Mouse (Mus musculus): ENCODE measurements around the gene Ubl7.
"Not testable (repeated sequence)": the region's sequence is repeated elsewhere in the genome, so short reads cannot be mapped to it uniquely, and the experiment has no call there.

The Ubl7 gene

DNA sequence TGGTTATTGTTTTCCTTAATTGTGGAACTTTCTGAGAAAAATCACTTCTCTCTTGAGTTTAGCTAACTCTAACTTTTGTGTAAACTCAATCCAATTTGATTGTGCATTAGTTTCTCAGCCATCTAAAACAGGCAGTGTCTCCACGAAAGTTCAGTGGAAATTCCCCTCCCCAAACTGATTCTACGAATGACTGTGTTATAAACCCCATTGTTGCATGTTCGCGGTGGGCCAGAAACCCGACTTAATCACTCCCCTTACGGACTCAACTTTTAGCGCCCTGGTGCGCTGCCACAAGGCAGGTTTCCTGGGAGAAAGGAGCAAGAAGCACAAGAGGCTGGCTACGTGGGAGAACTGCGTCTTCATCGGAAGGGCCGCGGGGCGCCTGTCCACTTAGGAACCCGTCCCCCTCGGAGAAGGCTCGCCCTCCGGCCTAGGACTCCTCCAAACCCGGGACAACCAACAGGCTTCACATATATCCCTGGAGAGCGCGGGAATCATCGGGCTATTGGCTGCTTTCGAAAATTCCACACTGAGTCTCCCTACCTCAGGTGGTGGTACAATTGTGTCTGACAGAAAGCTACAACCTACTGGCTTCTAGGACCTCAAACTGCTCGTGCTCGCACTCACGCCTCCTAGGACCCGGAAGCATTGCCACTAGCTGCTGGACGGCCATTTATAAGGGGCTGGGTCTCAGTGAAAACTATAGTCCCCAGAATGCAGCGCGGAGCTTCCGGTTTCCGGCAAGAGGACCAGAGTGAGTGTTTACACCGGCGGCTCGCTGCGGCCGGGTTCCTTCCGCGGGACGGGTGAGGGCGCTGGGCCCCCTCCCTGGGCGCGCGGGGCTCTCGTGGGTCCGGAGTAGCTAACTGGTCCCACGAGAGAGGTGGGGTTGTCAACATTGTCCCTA, at the start of gene Ubl7:
Gene Ubl7, plus strand, starts transcription at position 726 of the 907 bp plus-strand sequence.
- peak; percentile 92 for DNase-seq (ENCODE audit: low read depth, low spot score)

DNA sequence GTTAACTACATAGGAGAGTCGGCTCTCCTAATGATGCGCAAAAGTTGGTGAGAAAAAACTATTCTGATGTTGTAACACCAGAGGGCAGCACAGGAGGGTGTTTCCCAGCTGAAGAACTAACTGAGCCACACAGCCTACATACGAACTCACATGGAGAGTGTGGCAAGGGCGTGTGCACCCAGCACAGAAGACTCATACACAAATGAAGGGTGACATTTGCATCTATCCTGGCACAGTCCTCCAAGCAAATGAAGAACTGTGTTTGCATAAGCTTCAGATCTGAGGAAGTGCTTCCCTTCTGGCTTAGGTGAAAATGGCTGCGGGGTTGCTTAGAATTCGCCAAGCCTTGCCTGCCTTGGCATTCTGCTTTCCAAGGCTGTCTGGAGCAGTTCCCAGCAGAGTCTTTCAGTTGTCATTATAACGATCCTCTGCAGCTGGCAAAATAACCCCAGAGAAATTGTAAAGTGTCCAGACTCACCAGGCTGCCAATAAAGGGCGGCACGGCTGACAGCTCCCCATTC, 48.8 kb upstream of the Ubl7 start:
- peak; percentile 51 for DNase-seq (ENCODE audit: low read depth, low spot score)

DNA sequence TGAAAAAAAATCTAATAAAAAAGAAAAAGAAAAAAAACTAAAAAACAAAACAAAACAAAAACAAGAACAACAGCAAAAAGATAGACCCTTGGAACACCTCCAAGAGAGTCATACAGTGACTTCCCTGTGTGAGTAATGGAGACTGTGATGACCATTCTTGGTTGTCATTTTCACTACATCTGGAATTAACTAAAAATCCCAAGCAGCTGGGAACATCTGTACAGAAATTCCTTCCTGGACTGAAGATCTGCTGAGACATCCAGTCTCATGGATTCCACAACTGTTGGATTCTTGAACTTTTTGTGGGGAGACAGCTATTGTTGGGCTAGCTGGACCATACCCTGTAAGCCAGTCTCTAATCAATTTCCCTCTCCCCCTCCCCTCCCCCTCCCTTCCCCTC, 46.4 kb upstream of the Ubl7 start:
- DNase-seq (ENCODE audit: low read depth, low spot score), result no peak

DNA sequence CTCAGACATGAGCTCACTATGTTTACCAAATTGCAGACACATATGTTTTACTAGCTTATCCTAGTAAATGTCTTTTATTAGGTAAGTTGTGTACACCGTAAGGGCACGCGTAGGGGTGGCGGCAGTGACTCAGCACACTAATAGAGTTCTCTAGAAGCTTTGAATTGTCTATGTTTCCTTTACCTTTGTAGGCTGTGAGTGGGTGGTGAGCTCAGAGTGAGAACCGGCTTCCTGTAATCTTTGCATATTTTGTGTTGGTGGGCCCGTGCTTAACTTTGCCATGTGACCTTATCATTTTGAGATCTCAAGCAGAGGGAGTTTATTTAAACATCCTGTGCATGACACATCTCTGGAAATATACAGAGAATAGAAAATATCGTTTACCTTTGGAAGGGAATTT, 44.2 kb upstream of the Ubl7 start:
- DNase-seq (ENCODE audit: low read depth, low spot score), result no peak

DNA sequence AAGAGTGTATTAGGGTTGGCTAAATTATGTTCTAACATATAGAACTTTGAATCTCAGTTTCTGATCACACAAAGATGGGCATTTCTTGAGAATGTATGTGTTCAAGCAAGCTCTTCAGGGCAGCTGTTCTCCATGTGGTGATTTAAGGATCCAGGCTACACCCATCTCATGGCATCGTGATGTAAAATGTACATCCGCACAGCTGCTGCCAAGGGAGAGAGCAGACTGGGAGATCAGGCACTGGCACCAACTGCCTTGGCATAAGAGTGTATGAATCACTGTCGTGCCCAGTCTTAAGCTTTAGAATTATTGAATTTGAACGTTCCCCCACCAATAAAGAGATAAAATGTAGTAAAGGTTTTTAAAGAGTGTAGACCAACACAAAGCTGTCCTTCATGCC, 43.5 kb upstream of the Ubl7 start:
- no peak for DNase-seq (ENCODE audit: low read depth, low spot score)

DNA sequence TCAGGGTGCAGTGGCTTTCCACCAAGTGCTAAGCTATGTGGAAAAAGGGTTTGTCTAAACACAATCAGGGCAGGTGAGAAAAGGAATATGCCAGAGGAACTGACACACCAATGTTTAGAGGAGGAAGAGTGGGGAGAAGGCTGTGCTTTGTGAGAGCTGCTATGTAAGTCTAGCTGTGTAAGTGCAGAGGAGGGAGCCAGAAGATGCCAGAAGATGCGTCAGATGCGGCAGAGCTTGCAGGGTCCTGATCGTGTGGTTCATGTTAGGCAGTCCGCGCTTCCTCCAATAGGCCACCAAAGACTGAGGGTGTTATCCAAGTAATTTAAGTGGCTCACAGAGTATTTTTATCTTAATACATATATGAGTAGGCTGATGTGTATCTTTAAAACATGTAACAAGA, 42.9 kb upstream of the Ubl7 start:
- no peak for DNase-seq (ENCODE audit: low read depth, low spot score)

DNA sequence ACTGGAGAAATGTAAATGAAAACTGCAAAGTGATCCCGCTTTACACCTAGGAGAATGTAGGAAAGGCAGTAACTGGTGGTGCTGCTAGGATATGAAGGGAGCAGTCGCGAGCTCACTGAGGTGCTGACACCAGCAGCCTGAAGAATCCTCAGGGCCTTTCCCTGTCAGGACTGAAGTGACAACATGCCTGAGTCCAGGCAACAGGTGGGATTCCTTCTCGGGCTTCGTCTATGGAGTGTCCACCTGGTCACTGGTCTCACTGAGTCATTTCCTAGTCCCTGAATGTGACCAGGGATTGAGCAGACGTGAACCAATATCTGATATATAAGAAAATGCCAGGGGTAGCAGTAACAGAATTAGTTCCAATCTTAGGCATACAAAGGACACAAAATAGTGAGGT, 42.0 kb upstream of the Ubl7 start:
- DNase-seq (ENCODE audit: low read depth, low spot score), result no peak

DNA sequence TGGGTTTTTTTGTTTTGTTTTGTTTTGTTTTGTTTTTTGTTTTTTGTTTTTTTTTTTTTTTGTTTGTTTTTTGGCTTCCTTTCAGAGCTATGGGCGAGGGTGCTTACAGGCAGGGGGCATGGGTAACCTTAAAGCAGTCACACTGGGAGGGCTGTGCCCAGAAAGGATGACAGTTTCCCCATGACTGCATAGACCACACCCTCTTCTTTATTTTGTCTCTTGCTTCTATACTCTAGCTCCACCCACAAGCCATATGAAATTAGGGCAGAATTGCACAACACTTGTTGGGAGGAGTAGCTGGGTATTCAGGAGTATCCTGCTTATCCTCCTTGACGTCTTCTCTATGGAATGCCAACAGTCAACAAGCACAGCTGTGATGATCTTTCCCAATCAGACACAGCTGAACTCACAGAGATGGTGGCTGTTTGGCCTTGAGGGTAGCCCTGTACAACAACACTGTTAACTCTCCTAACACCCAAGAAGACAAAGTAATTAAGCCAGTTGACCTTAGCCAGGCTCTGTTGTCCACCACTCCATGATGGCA, 40.4 kb upstream of the Ubl7 start:
- DNase-seq (ENCODE audit: low read depth, low spot score), result no peak

DNA sequence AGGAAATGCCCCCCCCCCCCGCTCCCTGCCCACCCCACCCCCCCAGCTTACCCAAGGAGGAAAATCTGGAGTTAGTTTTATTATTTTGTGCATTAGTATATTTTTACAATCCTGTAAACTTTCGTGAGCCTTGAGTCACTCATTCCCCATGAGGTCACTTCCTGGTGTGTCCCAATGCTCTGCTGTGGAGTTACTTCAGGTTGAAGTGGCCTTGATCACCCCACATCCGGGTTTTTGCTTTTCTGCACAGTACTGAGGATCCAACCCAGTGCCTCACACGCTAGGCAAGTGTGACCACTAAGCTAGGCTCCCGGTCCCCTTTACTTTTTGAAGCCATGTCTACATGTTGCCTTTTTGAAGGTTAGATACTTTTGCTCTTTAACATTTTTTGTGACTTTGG, 36.6 kb upstream of the Ubl7 start:
- DNase-seq (ENCODE audit: low read depth, low spot score), result no peak

DNA sequence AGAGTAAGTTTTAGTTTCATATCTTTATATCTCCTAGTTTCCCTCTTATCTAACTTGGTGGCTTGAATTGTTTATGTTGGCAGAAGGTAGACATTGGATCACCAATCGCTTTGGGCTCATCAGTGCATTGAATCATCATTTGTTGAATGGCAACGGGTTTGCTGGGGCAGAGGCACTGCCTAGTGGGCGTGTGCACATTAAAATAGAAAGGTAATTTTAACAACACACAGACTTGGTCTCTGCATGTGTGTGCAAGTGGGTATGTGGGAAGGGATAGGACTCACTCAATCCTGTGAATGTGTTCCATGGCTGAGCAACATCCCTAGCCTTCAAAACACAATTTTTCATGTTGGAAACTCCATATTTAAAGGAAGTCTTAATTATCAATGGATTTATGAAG, 35.8 kb upstream of the Ubl7 start:
- no peak for DNase-seq (ENCODE audit: low read depth, low spot score)

DNA sequence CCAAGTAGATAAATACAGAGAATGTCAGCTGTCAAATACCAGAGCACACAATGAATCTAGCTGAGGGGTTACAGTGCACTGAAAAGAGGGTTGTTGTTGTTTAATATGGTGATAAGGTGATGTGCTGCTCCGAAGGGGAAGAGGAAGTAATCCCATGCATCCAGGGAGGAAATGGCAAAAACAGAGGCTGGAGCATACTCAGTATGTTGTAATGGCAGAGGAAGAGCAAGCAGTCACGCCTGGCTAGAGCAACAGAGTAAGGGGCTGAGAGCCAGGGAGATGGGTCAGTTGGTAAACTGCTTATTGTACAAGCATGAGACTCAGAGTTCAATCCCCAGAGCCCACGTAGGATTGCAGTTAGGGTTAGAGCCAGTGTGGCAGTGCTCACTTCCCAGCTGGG, 31.6 kb upstream of the Ubl7 start:
- DNase-seq (ENCODE audit: low read depth, low spot score), result no peak

DNA sequence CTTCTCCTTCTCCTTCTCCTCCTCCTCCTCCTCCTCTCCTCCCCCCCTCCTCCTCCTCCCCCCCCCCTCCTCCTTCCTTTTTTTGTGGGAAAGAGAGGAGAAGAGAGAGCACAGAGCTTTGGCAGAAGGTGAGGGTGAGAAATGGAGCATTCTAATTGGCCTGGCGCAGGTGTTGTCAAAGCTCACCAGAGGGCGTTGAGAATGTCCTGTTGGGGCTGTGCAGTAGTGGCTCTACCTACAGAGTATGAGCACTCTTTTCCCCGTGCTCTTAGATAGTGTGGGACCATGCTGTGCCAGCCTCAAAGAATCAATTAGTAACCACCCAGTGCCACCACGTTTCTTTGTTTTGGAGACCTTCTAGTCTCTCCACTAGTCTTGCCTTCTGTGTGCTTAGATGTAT, 30.5 kb upstream of the Ubl7 start:
- DNase-seq (ENCODE audit: low read depth, low spot score), result no peak

DNA sequence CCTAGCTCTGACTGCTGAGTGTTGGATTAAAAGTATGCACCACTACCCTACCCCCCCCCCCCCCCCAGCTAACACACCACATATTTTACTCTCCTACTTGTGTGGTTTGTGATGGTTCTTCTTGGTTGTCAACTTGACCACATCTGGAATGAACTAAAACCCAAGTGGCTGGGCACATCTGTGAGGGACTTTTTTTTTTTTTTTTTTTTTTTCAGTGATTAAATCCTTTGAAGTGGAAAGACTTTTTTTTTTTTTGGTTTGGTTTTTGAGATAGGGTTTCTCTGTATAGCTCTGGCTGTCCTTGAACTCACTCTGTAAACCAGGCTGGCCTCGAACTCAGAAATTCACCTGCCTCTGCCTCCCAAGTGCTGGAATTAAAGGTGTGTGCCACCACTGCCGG, 29.0 kb upstream of the Ubl7 start:
- not testable (repeated sequence) for DNase-seq (ENCODE audit: low read depth, low spot score)

DNA sequence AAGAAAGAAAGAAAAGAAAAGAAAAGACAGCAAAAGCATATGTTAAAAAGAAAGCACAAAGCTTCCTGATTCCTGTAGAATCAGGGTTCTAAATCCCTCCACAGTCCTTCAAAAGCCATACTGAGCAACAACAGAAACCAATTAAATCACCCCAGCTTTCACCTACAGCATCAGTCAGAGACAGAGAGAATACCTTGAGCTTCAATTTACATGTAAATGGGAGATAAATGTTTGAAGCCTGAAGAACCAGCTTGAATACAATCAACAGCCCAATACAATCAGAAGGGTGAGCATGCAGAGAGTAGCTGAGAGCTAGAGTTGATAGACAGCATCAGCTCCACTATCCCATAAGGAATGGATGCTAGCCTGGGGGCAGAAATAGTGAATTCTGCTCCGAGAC, 27.4 kb upstream of the Ubl7 start:
- DNase-seq (ENCODE audit: low read depth, low spot score), result no peak

DNA sequence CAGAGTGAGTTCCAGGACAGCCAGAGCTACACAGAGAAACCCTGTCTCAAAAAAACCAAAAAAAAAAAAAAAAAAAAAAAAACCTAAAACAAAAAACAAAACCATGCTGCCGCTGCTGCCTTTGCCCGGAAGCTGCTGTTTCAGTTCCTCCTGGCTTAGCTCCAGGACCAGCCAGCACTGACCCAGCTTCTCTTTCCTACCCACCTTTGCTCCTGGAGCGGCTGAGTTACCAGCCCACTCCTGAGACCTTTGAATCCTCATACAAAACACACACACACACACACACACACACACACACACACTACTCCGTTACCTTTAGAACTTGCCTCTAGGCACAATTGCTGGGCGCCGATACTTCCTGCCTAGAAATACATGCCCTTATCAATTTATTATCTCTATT, 22.7 kb upstream of the Ubl7 start:
- no peak for DNase-seq (ENCODE audit: low read depth, low spot score)

DNA sequence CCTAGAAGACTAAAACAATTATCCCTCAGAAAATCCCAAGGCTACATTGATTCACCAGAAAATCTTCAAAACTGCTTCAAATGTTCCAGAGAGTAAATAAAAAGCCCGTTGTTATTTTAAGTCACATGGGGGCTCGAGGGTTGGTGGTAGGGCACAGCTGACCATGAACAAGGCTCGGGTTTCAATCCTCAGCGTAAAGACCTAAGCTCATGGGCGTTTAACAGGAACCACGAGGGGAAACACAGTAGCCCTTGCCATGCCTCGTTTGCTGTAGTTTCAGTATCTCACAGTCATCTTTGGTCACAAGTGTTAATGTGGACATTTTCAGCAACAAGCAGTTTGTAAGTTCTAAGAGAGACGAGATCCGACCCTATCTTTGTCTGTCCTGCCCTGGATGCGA, 10.3 kb upstream of the Ubl7 start:
- peak; percentile 14 for DNase-seq (ENCODE audit: low read depth, low spot score)

DNA sequence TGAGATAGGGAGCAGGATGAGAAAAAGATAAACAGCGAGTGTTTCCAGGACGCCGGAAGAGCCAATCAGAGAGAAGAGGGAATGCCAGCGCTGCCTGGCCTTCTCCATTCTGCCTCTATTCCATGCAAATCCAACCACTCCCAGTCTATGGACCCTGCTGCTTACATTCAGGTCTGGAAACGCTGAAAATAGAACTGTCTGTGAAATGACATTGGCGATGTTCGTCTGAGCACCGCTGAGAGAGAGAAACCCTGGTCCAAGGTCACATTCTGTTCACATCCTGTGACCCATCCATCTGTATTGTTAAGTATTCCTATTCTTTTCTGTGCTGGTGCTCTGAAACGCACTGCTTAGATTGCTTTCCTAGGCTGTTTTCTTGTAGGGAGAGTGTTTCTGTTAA, 9.6 kb upstream of the Ubl7 start:
- no peak for DNase-seq (ENCODE audit: low read depth, low spot score)

DNA sequence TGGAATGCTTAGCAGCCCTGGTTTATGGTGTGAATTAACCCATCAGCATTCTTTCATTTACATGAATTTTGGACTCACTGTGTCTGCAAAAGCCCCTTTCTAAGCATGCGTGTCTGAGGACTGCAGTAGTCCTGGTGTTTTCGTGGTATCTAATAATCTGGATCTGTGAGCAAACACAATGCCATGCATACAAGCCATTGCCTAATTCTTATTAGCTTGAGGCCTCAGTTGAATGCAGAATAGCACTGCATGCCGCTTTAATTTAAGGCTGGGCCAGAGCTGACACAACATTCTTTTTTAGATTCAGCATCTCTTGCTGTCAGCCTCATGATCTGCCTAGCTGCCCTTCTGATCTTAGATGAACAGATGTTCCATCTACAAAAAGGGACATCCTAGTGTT, 9.2 kb upstream of the Ubl7 start:
- no peak for DNase-seq (ENCODE audit: low read depth, low spot score)

DNA sequence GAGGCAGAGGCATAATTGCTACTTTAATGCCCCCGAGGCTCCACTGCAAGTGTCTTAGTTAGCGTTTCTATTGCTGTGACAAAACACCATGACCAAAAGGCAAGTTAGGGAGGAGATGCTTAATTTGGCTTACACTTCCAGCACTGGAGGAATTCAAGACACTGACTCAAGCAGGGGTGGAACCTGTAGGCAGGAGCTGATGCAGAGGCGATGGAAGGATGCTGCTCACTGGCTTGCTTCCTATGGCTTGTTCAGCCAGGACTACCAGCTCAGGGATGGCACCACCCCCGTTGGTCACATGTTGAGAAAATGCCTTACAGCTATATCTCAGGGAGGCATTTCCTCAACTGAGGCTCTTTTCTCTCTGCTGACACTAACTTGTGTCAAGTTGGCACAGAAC, 8.6 kb upstream of the Ubl7 start:
- no peak for DNase-seq (ENCODE audit: low read depth, low spot score)

DNA sequence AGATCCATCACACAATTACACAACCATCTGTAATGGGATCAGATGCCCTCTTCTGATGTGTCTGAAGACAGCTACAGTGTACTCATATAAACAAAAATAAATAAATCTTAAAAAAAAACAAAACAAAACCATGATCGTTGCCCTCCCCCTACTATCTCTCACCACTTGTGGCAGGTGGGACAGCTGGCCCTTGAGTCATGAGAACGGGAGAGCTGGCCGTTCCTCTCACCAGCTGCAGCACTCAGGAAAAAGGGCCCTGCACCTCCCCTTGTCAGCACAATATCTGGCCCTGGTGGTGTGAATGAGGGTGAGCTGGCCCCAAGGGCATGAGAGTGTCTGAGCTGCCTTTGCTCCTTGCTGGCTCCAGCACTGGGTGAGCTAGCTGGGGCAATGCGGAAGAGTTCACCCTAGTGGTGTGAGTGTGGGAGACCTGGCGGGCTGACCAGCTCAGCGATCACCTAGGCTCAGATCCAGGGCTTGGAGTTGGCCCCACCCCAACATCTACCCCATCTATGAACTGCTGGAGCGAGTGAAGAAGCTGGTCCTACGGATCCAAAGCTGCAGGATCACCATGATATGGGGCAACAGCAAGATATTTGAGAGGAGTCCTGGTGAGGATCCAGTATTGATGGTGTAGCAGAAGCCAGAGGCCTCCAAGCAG, 7.1 kb upstream of the Ubl7 start:
- DNase-seq (ENCODE audit: low read depth, low spot score), result no peak

DNA sequence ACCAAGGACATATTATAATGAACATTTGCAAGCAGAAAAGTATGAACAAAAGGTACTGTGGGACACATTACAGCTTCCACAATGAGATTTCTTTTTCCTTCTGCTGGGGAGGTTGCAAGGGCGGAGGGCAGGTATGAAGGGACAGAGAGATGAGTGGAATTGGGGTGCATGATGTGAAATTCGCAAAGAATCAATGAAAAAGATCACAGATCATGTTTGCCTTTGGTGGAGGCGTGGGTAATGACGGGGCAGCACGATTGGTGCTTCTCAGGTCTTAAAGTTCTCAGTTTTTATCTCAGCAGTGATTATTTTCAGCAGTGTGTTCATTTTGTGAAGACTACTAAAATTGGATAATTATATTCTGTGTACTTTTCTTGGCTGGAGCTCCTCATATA, 6.5 kb upstream of the Ubl7 start:
- no peak for DNase-seq (ENCODE audit: low read depth, low spot score)

DNA sequence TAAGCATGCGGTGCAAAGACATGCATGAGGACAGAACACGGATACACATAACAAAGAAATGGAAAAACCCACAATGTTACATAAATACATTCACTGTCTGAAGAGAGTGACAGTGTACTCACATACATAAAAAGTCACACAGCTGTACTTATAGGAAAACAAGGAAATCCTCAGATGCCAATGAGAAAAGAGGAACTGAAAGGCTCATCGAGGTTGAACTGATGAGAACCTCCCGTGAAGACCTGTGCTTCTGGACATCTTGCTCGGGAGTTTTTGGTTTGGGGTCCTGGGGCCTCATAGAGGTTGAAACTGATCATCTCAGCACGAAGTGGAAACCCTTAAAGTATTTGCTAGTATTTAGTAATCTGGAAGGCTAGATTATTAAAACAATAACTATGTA, 3.6 kb upstream of the Ubl7 start:
- DNase-seq (ENCODE audit: low read depth, low spot score), result no peak

DNA sequence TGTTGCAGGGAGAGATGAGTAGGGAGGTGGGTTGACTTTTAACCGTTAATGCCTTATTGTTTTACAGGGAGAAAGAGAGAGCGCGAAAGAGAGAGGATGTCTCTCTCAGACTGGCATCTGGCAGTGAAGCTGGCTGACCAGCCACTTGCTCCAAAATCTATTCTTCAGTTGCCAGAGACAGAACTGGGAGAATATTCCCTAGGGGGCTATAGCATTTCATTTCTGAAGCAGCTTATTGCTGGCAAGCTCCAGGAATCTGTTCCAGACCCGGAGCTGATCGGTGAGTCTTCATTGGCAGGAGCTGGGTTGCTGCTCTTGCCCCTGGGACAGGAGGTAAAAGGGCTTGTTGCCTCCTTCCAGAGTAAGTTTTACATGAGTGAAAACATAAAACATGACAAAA, 1.8 kb downstream of the Ubl7 start:
- no peak for DNase-seq (ENCODE audit: low read depth, low spot score)

All from forelimb bud, embryonic 11.5 days (tissue).